Mouse (Mus musculus) frontal cortex, postnatal 10 days (tissue): ENCODE results near the gene Jak2.

Experiments
- DNase-seq, 2 experiments: peaks; one replicate each; pipeline ENCODE4 v3.0.0; 2022; ENCODE audit warnings: low spot score in 2 of 2, mixed read lengths in 1 of 2

Gene Jak2

GRCm38 (mm10) chr19:29361468-29362130 lies 110.0 kb downstream of the Jak2 start:
- DNase-seq = peak; percentile 87

GRCm38 (mm10) chr19:29362173-29362930 lies 110.7 kb downstream of the Jak2 start:
- DNase-seq = no peak
